Mouse (Mus musculus) duodenum, adult 2 months (tissue): ENCODE measurements around the gene Jchain. TPM values are rescaled to one million over a fixed set of nuclear protein-coding genes. Genes with fewer than 3 reads are reported as not detected.

ENCODE experiments used
- polyA plus RNA-seq: library from polyadenylated mRNA; depleted of rRNA; stranded (reverse); fragments of >200 nt; gene quantifications from 2 replicates; pipeline ENCODE4 v1.2.3, GENCODE M21; 2012; ENCODE audit warnings: low replicate concordance; rRNA removed

Jchain gene
- 585 and 622 TPM in 2 replicates for polyA plus RNA-seq

DNA sequence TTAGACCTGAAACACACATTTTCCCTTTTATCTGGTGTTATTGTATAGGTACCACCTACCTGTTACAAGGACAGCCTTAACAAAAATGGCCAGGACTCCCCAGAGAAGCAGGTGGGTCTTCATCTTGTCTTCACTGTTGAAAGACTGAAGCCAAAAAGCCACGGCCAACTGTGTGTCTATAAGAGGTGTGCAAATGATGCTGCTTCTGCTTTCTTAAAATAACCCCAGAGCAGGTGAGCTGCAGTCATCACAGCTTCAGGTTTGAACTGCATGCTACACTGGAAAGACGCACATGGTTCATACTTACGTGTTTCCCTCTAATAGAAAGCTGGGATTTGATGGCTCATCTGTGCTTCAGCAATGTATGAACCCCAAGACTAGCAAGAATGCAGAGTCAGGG lies at the start of gene Jchain:
TSS of gene Jchain (minus strand) at position 235 of the 400 bp plus-strand sequence.

GRCm38 (mm10) chr5:88564501-88565147 lies 36.9 kb upstream of the Jchain start, which contains the start of gene Rufy3:
TSS of gene Rufy3 (plus strand) at chr5:88565040.

GRCm38 (mm10) chr5:88554086-88554886 lies 26.6 kb upstream of the Jchain start, which contains the start of gene Utp3:
TSS of gene Utp3 (plus strand) at chr5:88554462.

DNA sequence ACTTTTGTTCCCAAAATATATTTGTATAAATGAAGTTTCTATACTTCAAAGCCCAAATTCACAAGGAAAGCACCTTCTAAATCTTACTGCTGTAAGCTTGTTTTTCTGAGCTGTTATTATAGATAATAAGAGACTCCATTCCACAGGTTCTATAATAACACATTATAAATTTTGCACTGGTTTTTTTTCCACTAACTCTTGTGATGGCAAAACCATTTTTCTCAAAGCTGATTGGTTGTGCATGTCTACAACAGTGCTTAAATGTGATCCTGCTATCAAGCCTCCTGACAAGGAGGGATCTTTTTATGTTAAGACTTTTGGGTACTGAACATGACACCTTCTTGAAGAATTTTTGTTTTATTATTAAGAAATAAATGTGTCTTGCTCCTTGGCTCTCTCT lies 40.0 kb downstream of the Jchain start, which contains the start of gene Enam:
TSS of gene Enam (plus strand) at position 301 of the 400 bp plus-strand sequence.

Other genes starting within 250 kb of the Jchain start
- gene Prol1, start 210.6 kb downstream of the Jchain start, polyA plus RNA-seq, result not detected in 2 replicates
- not detected in 2 replicates for gene Amtn, start 151.8 kb downstream of the Jchain start, polyA plus RNA-seq
- gene Ambn, start 71.9 kb downstream of the Jchain start, polyA plus RNA-seq, result not detected in 2 replicates
- gene Enam, start 39.9 kb downstream of the Jchain start, polyA plus RNA-seq, result 0.01 TPM in 1 of 2 replicates, not detected in the other
- 2.5 TPM in 2 replicates for gene Utp3, start 26.6 kb upstream of the Jchain start, polyA plus RNA-seq
- 3.7 and 4.6 TPM in 2 replicates for gene Rufy3, start 37.1 kb upstream of the Jchain start, polyA plus RNA-seq
- 27.0 and 29.4 TPM in 2 replicates for gene Grsf1, start 148.3 kb upstream of the Jchain start, polyA plus RNA-seq
- gene Mob1b, start 193.0 kb upstream of the Jchain start, polyA plus RNA-seq, result 1.3 and 2.2 TPM in 2 replicates
- 1.2 and 1.6 TPM in 2 replicates for gene Dck, start 237.1 kb upstream of the Jchain start, polyA plus RNA-seq